Mouse (Mus musculus) cortical plate, adult 2 months (tissue): ENCODE results near the gene Cryba4. TPM values are rescaled to one million over a fixed set of nuclear protein-coding genes. Genes with fewer than 3 reads are reported as not detected.

Experiments used
- H3K27ac ChIP-seq: fragments of 200-500 bp; 2 replicates; pipeline ENCODE4 v1.5.1; 2012; ENCODE audit warnings: low read length, control low read depth, inconsistent platforms; ENCODE audit not compliant: insufficient read depth
- H3K4me1 ChIP-seq: fragments of 200-500 bp; 2 replicates; pipeline ENCODE4 v1.6.1; 2011; ENCODE audit warnings: low read length; ENCODE audit not compliant: control insufficient read depth, insufficient read depth
- H3K4me3 ChIP-seq: fragments of 200-500 bp; 2 replicates; pipeline ENCODE4 v1.5.1; 2011; ENCODE audit warnings: mild to moderate bottlenecking, low read length, control low read depth; ENCODE audit not compliant: insufficient read depth
- CTCF ChIP-seq: fragments of 200-500 bp; IDR thresholded peaks from 2 replicates; pipeline ENCODE4 v1.5.1; 2011; ENCODE audit warnings: mild to moderate bottlenecking, control low read depth, low read length; ENCODE audit not compliant: insufficient read depth; ENCODE audit errors: extremely low read depth
- POLR2A ChIP-seq: fragments of 200-500 bp; IDR thresholded peaks from 2 replicates; pipeline ENCODE4 v1.6.1; 2011; ENCODE audit warnings: mild to moderate bottlenecking, low read length, control low read depth; ENCODE audit not compliant: insufficient read depth; ENCODE audit errors: extremely low read depth
- polyA plus RNA-seq: library from polyadenylated mRNA; depleted of rRNA; stranded (reverse); fragments of >200 nt; gene quantifications from 2 replicates; pipeline ENCODE4 v1.2.3, GENCODE M21; 2012; rRNA removed

The Cryba4 gene
- polyA plus RNA-seq, 1 experiment: 2.2 TPM

GRCm38 (mm10) chr5:112215291-112215751 is 37.0 kb downstream of the Cryba4 start:
- Histone ChIP-seq H3K4me1 (no peaks in the 10 kb centered on the region), H3K27ac (no peak overlapping the region), H3K4me3 (no peak overlapping the region)
- TF ChIP-seq CTCF (no peak), POLR2A (peak; percentile 26; the same call in 1 of the 2 replicates)

- Histone ChIP-seq H3K4me3 (no peak overlapping the region), H3K27ac (no peak overlapping the region), H3K4me1 (no peaks in the 10 kb centered on the region)
- TF ChIP-seq POLR2A (peak; percentile 44; the same call in 1 of the 2 replicates), CTCF (peak; percentile 69)
These were observed 37.9 kb downstream of the Cryba4 start for GRCm38 (mm10) chr5:112214419-112214818.

- no peak overlapping the region for H3K27ac ChIP-seq
- no peak overlapping the region for H3K4me3 ChIP-seq
- peak; percentile 46; the same call in 1 of the 2 replicates for TF ChIP-seq POLR2A
- TF ChIP-seq CTCF: no peak
- no peaks in the 10 kb centered on the region for H3K4me1 ChIP-seq
These were observed 38.7 kb downstream of the Cryba4 start for GRCm38 (mm10) chr5:112213331-112214240.

GRCm38 (mm10) chr5:112212711-112213264 is 39.5 kb downstream of the Cryba4 start:
- no peak overlapping the region for H3K4me3 ChIP-seq
- no peaks in the 10 kb centered on the region for H3K4me1 ChIP-seq
- no peak overlapping the region for H3K27ac ChIP-seq
- TF ChIP-seq CTCF (no peak), POLR2A (no peak)

- no peak for TF ChIP-seq CTCF
- no peak for TF ChIP-seq POLR2A
- no peak overlapping the region for H3K4me3 ChIP-seq
- no peak overlapping the region for H3K27ac ChIP-seq
- no peaks in the 10 kb centered on the region for H3K4me1 ChIP-seq
These were observed 40.4 kb downstream of the Cryba4 start for GRCm38 (mm10) chr5:112211911-112212310.

- peak; percentile 95 for TF ChIP-seq CTCF
- TF ChIP-seq POLR2A: no peak
- H3K4me1 ChIP-seq: no peaks in the 10 kb centered on the region
- no peak overlapping the region for H3K27ac ChIP-seq
- no peak overlapping the region for H3K4me3 ChIP-seq
These were observed 42.2 kb downstream of the Cryba4 start for GRCm38 (mm10) chr5:112210104-112210503.

- H3K27ac ChIP-seq: no peak overlapping the region
- TF ChIP-seq POLR2A: no peak
- no peak for TF ChIP-seq CTCF
- H3K4me3 ChIP-seq: no peak overlapping the region
- H3K4me1 ChIP-seq: no peaks in the 10 kb centered on the region
These were observed 44.0 kb downstream of the Cryba4 start for GRCm38 (mm10) chr5:112208321-112208720.

- no peak for TF ChIP-seq CTCF
- TF ChIP-seq POLR2A: no peak
- H3K4me3 ChIP-seq: no peak overlapping the region
- no peak overlapping the region for H3K27ac ChIP-seq
- H3K4me1 ChIP-seq: no peaks in the 10 kb centered on the region
These were observed 45.6 kb downstream of the Cryba4 start for GRCm38 (mm10) chr5:112206543-112207255.

GRCm38 (mm10) chr5:112199656-112200055 is 52.7 kb downstream of the Cryba4 start:
- Histone ChIP-seq H3K27ac (no peak overlapping the region), H3K4me3 (no peak overlapping the region), H3K4me1 (no peaks in the 10 kb centered on the region)
- TF ChIP-seq POLR2A (no peak), CTCF (no peak)

Other genes with a start within 250 kb of the Cryba4 start
- gene Crybb1, start 3.3 kb upstream of the Cryba4 start, polyA plus RNA-seq: 7.5 and 8.2 TPM in 2 replicates
- gene Tpst2, start 24.2 kb upstream of the Cryba4 start, polyA plus RNA-seq: 31.4 and 35.4 TPM in 2 replicates
- 39.4 and 42.3 TPM in 2 replicates for gene Tfip11, start 73.8 kb upstream of the Cryba4 start, polyA plus RNA-seq
- 61.9 and 64.7 TPM in 2 replicates for gene Srrd, start 90.5 kb upstream of the Cryba4 start, polyA plus RNA-seq
- gene Hps4, start 90.6 kb upstream of the Cryba4 start, polyA plus RNA-seq: 47.2 and 53.5 TPM in 2 replicates
- 0.04 and 0.13 TPM in 2 replicates for gene Gm6583, start 103.5 kb upstream of the Cryba4 start, polyA plus RNA-seq
- gene Asphd2, start 142.3 kb upstream of the Cryba4 start, polyA plus RNA-seq: 181 and 198 TPM in 2 replicates
- not detected in 2 replicates for gene Gm6588, start 196.9 kb upstream of the Cryba4 start, polyA plus RNA-seq